Mouse (Mus musculus) C2C12 (cell line): Measurements from ENCODE around the gene Gm20388.

ENCODE experiments used
- CTCF ChIP-seq: IDR thresholded peaks from one replicate; pipeline ENCODE4 v1.5.1; 2011; ENCODE audit not compliant: control insufficient read depth, insufficient read depth, insufficient read length
- MYOD1 ChIP-seq: IDR thresholded peaks from one replicate; pipeline ENCODE4 v1.6.1; 2011; ENCODE audit warnings: low read depth; ENCODE audit not compliant: control insufficient read depth, insufficient read length

DNA sequence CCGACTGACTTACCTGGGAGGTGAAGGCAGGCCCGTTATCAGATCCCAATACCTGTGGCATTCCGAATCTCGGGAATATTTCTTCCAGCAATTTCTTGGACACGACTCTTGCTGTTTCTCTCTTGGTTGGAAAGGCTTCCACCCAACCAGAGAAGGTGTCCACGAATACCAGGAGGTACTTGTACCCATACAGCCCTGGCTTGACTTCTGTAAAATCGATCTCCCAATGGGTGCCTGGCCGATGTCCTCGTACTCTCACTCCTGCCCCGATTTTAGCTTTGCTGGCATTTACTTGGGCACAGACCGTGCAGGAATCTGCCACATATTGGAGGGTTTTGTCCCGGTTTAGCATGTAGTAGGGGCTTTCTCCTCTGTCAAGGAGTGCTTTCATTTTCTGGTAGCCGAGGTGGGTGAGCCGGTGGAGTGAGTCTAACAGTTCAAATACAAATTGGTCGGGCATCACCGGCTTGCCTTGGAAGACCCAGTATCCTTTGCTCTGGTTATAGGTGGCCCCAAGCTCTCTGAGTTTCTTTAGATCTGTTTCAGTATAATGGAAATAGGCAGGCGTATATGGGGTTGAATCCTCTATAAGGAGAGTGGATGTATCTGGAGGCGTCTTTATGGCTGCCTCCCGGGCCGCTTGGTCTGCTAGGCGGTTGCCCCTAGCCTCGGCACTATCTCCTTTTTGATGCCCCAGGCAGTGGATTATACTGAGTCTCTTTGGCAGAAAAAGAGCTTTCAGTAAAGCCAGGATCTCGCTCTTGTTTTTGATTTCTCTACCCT is 3518.5 kb downstream of the Gm20388 start:
- no peak for TF ChIP-seq CTCF
- TF ChIP-seq MYOD1: no peak
